Mouse (Mus musculus) lung, embryonic 16.5 days (tissue): Measurements from ENCODE around the gene Dhrs7c. TPM values are rescaled to one million over a fixed set of nuclear protein-coding genes. Genes with fewer than 3 reads are reported as not detected.

Experiments used
- ATAC-seq: fragments of 200-750 bp; cut with Nextera tagmentation; 2 replicates; pipeline ENCODE4 v1.8.0; 2017; ENCODE audit warnings: low read depth, mild to moderate bottlenecking, moderate library complexity
- H3K27ac ChIP-seq: fragments of 300-500 bp; sonication (generic); 2 replicates; pipeline ENCODE4 v1.5.1; 2014; ENCODE audit warnings: mild to moderate bottlenecking, control low read depth, low read length
- H3K27me3 ChIP-seq: fragments of 300-500 bp; sonication (generic); 2 replicates; pipeline ENCODE4 v1.6.1; 2014; ENCODE audit warnings: low read depth, low read length, mixed read lengths; ENCODE audit not compliant: control insufficient read depth, insufficient read depth
- H3K36me3 ChIP-seq: fragments of 300-500 bp; sonication (generic); 2 replicates; pipeline ENCODE4 v1.6.1; 2014; ENCODE audit warnings: low read length; ENCODE audit not compliant: control insufficient read depth, insufficient read depth
- H3K4me1 ChIP-seq: fragments of 300-500 bp; sonication (generic); replicated peaks from 2 replicates; pipeline ENCODE4 v1.6.1; 2014; ENCODE audit warnings: low read length, mixed read lengths; ENCODE audit not compliant: control insufficient read depth, insufficient read depth
- H3K4me2 ChIP-seq: fragments of 300-500 bp; sonication (generic); 2 replicates; pipeline ENCODE4 v1.6.1; 2014; ENCODE audit warnings: low read depth, low read length, control low read depth
- H3K4me3 ChIP-seq: fragments of 300-500 bp; sonication (generic); 2 replicates; pipeline ENCODE4 v1.5.1; 2014; ENCODE audit warnings: mild to moderate bottlenecking, low read length, control low read depth
- H3K9ac ChIP-seq: fragments of 300-500 bp; sonication (generic); 2 replicates; pipeline ENCODE4 v1.6.1; 2014; ENCODE audit warnings: low read length, control low read depth
- H3K9me3 ChIP-seq: fragments of 300-500 bp; sonication (generic); 2 replicates; pipeline ENCODE4 v1.6.1; 2016; ENCODE audit warnings: low read length; ENCODE audit not compliant: control insufficient read depth
- WGBS: fragments of 180-500 bp; shearing (Covaris S2); extraction: QIAGEN DNeasy Blood & Tissue Kit; methylation state at CpG from one replicate; pipeline ENCODE4 v1.1.7; 2014; 5-methylcytosine and 5-hydroxymethylcytosine counted together
- polyA plus RNA-seq: library from polyadenylated mRNA; unstranded; fragments of >200 nt; fragmentation: Nextera tagmentation; extraction: Ambion mirVana; gene quantifications from 2 replicates; pipeline ENCODE4 v1.2.1, GENCODE M21; 2015

Gene Dhrs7c
- polyA plus RNA-seq, 1 experiment from 2014 or later = 1.1 TPM

DNA sequence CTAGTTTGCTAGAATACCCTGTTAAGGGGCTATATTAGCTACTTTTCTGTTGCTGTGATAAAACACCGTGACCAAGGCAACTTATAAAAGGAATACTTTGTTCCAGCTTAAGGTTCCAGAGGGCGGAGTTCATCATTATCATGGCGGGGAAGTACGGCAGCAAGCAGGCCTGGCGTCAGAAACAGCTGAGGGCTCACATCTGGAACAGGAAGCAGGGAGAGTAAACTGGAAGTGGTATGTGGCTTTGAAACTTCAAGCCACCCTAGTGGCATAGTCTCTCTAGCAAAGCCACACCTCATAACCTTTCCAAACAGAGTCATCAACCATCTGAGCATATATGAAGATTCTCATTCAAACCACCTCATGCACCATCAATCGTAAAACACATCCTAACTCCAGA lies 31.5 kb downstream of the Dhrs7c start:
- H3K9me3 ChIP-seq = no peaks in the 10 kb centered on the region
- H3K4me3 ChIP-seq = no peak overlapping the region
- no peaks in the 10 kb centered on the region for H3K36me3 ChIP-seq
- no peak overlapping the region for H3K9ac ChIP-seq
- H3K27me3 ChIP-seq = no peaks in the 10 kb centered on the region
- H3K27ac ChIP-seq = no peak overlapping the region
- peaks cover 7% of the 10 kb centered on the region for H3K4me1 ChIP-seq
- no peak overlapping the region for H3K4me2 ChIP-seq
- 59% methylated on average over 6 of the region's 6 CpGs for WGBS
- ATAC-seq = no peak

DNA sequence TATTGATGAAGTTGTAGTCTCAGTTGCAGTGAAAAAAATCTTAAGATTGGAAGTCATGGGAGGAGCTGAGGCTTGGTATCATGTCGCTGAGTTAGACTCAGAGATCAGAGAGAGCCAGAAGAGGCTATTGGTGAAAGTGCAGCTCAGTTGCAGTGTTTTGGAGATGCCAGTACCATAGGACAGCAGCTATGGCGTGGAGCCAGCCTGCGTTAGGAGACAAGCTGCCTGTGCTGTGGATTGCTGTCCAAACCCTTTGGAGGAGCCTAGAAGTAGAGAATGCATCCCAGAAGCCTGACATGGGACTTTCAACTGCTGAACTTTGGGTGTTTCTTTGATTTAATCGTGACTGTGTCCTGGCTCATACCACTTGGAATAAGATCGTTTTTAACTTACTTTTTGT lies 33.8 kb downstream of the Dhrs7c start:
- H3K4me1 ChIP-seq = peaks cover 12% of the 10 kb centered on the region
- no peaks in the 10 kb centered on the region for H3K27me3 ChIP-seq
- H3K4me3 ChIP-seq = no peak overlapping the region
- H3K9ac ChIP-seq = no peak overlapping the region
- ATAC-seq = 0 out of 2 replicates have a peak, but pooled peaks have one; percentile 30
- no peaks in the 10 kb centered on the region for H3K9me3 ChIP-seq
- H3K36me3 ChIP-seq = no peaks in the 10 kb centered on the region
- 42% methylated on average over 5 of the region's 5 CpGs for WGBS
- no peak overlapping the region for H3K4me2 ChIP-seq
- H3K27ac ChIP-seq = no peak overlapping the region

DNA sequence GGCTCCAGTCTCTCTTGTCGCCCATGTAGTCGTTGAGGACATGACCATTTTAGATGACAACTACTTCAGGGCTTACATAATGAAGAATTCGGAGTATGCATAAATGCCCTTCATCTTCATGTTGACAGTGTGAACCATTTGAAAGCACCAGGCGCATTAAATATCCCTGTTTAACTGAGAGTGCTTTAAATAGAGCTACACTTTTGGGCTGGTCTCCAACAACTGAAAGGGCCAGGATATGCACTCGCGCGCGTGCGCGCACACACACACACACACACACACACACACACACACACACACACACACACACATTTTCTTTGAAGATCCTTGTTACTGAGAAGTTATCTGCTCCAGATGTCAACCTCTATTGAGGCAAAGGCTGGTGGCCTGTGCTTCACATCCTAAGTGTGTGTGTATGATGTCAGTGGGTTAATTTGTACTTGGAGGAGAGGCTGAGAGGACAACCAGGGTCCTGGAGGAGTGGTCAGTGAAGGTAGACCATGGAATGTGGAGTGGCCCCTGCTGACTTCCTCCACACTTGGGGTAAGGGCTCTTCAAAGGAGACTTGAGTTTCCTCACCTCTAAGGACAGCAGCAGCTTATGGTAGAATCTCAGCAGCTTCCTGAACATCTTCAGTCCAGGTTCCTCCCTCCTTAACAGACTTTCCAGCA lies 37.6 kb downstream of the Dhrs7c start:
- no peak overlapping the region for H3K4me3 ChIP-seq
- no peak overlapping the region for H3K4me2 ChIP-seq
- peak; percentile 83 for ATAC-seq
- no peaks in the 10 kb centered on the region for H3K27me3 ChIP-seq
- H3K9ac ChIP-seq = no peak overlapping the region
- H3K9me3 ChIP-seq = no peaks in the 10 kb centered on the region
- 45% methylated on average over 10 of the region's 10 CpGs for WGBS
- H3K27ac ChIP-seq = no peak overlapping the region
- H3K36me3 ChIP-seq = no peaks in the 10 kb centered on the region
- H3K4me1 ChIP-seq = peaks cover 5% of the 10 kb centered on the region; the same call in 1 of the 2 replicates

DNA sequence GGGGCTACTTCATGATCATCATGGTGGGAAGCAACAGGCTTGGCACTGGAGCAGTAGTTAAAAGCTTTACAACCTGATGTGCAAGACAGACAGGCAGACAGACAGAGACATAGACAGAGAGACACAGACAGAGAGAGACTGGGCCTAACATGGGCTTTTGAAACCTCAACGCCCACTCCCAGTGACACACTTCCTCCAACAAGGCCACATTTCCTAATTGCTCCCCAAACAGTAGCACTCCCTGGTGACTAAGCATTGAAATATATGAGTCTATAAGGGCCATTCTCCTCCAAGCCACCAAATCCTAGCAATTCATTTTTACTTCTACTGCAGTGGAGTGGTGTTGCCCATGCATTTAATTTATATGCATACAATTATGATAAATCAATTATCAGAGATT lies 41.8 kb downstream of the Dhrs7c start:
- H3K36me3 ChIP-seq = no peaks in the 10 kb centered on the region
- H3K9ac ChIP-seq = no peak overlapping the region
- 79% methylated on average over 1 of the region's 1 CpGs for WGBS
- ATAC-seq = no peak
- no peaks in the 10 kb centered on the region for H3K27me3 ChIP-seq
- H3K4me1 ChIP-seq = peaks cover 5% of the 10 kb centered on the region; the same call in 1 of the 2 replicates
- H3K27ac ChIP-seq = no peak overlapping the region
- H3K9me3 ChIP-seq = no peaks in the 10 kb centered on the region
- no peak overlapping the region for H3K4me2 ChIP-seq
- no peak overlapping the region for H3K4me3 ChIP-seq

DNA sequence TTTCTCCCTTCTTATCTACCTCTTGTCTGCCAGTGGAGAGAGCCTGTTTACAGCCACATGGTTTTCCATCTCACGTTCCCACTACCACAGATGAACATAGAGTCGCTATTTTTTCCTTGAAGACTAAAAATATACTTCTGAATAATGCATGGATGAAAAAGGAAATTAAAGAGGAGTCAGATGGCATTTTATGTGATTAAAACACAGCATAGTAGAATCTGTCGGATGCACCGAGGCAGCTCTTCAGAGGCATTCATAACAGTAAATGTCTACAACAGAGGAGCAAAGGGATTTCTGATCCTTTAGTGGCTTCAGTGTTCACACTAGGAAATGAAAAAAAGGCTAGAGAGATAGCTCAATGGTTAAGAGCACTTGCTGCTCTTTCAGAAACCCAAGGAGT lies 47.2 kb downstream of the Dhrs7c start:
- 75% methylated on average over 4 of the region's 4 CpGs for WGBS
- Histone ChIP-seq H3K4me2 (no peak overlapping the region), H3K9ac (no peak overlapping the region), H3K4me3 (no peak overlapping the region), H3K27me3 (no peaks in the 10 kb centered on the region), H3K36me3 (no peaks in the 10 kb centered on the region), H3K4me1 (no peaks in the 10 kb centered on the region), H3K9me3 (no peaks in the 10 kb centered on the region), H3K27ac (no peak overlapping the region)
- ATAC-seq = no peak

DNA sequence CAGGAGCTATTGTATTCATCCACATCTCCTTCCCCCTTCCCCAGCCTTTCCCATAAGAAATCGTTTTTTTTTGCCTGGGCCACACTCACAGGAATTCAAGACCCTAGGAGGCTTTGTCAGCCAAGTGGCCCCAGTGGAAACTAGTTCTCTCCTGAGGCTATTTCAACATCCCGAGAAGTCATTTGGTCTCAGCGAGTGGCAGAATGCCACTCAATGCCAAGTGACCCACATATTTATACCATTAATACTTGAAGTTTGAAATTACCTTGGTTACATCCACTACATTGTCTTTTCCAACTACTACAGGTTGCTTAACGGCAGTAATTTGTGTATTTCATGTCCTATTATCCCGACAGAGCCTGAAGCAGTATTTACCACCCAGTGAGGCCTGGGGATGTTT lies 53.8 kb downstream of the Dhrs7c start:
- Histone ChIP-seq H3K27me3 (no peaks in the 10 kb centered on the region), H3K9me3 (no peaks in the 10 kb centered on the region), H3K4me2 (no peak overlapping the region), H3K4me3 (no peak overlapping the region), H3K36me3 (no peaks in the 10 kb centered on the region), H3K4me1 (peaks cover 7% of the 10 kb centered on the region; the same call in 1 of the 2 replicates), H3K27ac (no peak overlapping the region), H3K9ac (no peak overlapping the region)
- 54% methylated on average over 5 of the region's 5 CpGs for WGBS
- ATAC-seq = no peak

DNA sequence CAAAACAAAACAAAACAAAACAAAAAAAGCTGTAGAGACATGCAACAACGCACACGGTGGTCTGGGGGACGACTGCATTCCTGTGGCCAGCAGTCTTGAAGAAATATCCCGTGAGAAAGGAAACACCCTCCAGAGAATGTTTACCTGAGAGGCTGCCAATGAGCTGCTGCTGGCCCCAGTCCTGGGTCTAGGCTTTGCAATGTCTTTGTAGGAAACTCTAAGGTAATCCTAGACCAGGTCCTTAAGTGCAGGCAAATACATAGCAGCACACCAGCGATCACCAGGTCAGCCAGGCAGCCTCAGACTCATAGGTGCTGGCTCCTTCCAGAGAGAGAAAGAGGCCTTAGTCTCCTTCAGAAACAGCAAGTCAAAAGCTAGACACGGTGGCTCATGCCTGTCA lies 56.0 kb downstream of the Dhrs7c start:
- H3K27me3 ChIP-seq = no peaks in the 10 kb centered on the region
- no peaks in the 10 kb centered on the region for H3K9me3 ChIP-seq
- H3K4me2 ChIP-seq = no peak overlapping the region
- peak overlapping the region; percentile 55; the same call in 1 of the 2 replicates for H3K27ac ChIP-seq
- WGBS = 27% methylated on average over 6 of the region's 6 CpGs
- no peak overlapping the region for H3K9ac ChIP-seq
- peaks cover 7% of the 10 kb centered on the region; the same call in 1 of the 2 replicates for H3K4me1 ChIP-seq
- H3K4me3 ChIP-seq = no peak overlapping the region
- no peaks in the 10 kb centered on the region for H3K36me3 ChIP-seq
- peak; percentile 83 for ATAC-seq

DNA sequence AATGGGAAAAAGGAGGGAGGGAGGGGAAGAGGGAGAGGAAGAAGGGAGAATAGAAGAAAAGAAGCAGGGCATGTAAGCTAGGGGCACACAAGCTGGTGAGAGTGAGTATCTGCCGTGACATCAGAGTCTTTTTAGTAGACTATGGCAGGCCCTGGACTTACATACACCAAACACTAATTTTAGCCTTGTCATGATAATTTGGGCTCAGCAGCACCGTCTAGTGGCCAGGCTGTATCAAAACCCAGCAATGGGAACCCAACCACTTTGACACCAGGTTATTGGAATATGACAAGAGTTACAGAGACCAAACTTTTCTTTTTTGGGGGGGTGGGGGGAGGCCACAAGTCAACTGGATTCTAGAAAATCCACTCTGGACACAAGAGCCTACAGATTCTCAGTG lies 57.0 kb downstream of the Dhrs7c start:
- 30% methylated on average over 2 of the region's 2 CpGs for WGBS
- no peaks in the 10 kb centered on the region for H3K27me3 ChIP-seq
- H3K4me1 ChIP-seq = peaks cover 7% of the 10 kb centered on the region; the same call in 1 of the 2 replicates
- no peaks in the 10 kb centered on the region for H3K9me3 ChIP-seq
- H3K4me3 ChIP-seq = no peak overlapping the region
- H3K4me2 ChIP-seq = no peak overlapping the region
- no peaks in the 10 kb centered on the region for H3K36me3 ChIP-seq
- H3K27ac ChIP-seq = no peak overlapping the region
- no peak overlapping the region for H3K9ac ChIP-seq
- ATAC-seq = no peak

DNA sequence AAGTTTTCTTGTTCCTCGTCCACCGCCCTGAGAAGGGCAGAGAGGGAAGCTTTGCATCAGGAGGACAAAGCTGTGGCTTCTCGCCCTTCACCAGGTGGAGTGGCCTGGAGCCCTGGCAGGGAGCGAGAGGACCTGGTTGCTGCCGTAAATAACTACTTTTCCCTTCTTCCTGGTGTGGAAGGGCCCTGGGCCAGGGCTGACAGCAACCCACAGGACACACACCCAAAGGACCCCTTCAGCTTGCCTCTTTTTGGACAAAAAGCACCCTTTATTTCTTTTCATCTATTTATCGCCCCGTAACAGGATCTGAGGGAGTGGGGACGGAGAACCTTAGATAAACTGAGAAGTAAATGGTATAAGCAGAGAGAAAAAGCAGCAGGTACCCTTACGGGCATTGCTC lies 60.5 kb downstream of the Dhrs7c start:
- H3K4me1 ChIP-seq = peaks cover 21% of the 10 kb centered on the region
- ATAC-seq = no peak
- H3K9ac ChIP-seq = no peak overlapping the region
- H3K27me3 ChIP-seq = no peaks in the 10 kb centered on the region
- H3K4me3 ChIP-seq = no peak overlapping the region
- 77% methylated on average over 9 of the region's 9 CpGs for WGBS
- no peak overlapping the region for H3K27ac ChIP-seq
- H3K9me3 ChIP-seq = no peaks in the 10 kb centered on the region
- H3K4me2 ChIP-seq = no peak overlapping the region
- H3K36me3 ChIP-seq = no peaks in the 10 kb centered on the region
